Mouse (Mus musculus): ENCODE measurements around the gene Ccnt1.

The Ccnt1 gene

DNA sequence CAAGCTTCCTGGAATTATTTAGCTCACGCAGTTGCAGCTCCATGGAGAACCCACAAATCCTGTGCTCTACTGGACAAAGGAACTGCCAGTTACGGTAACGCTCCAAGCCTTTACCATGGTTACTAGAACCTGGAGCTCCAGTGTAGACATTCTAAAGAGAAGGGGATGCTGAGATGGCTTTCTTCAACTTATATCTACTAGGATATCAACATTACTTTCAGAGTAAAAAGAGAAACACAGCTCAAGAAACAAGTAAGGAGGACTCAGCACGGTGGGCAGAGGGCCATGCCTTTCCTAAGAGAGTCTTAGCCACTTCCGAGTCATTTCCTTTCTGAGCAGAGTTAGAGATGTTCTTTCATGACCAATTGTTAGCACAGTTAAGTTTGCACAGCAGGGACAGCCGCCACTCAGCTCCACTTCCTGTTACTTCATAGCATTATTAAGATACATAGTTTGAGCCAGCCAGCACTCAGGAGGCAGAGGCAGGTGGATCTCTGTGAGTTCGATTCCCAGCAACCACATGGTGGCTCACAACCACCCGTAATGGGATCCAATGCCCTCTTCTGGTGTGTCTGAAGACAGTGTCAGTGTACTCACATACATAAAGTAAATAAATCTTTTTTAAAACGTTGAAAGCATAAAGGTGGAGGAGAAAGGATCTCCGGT, at the start of gene Ccnt1, which contains the start of gene 4930415O20Rik:
Ccnt1 (minus strand) TSS at position 51 of the 666 bp plus-strand sequence.
4930415O20Rik (plus strand) TSS at position 132 of the 666 bp plus-strand sequence.
- in situ Hi-C loops (cut with MboI; ENCODE audit: low sequenced_read_pairs) = no loop called here

DNA sequence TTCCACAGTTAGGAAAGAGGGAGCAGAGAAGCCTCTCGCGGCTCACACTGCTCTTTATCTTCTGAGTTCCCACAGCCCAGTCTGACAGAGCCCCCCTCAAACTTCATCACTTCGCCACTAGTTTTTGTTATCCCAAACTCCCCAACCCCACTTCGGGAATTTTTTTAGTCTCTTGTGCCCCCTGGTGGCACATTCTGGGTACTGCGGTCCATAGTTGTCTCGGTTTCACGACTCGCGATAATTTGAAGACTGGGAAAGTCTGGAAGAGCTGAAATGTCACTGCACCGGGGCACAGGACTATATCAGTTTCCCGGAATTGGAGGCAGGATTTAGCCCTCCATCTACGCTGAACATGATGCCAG, 46.4 kb upstream of the Ccnt1 start:
- in situ Hi-C loops (cut with MboI; ENCODE audit: low sequenced_read_pairs) = loop anchor here (5.0 kb wide), 1 partner anchor 35 kb away; no protein-coding TSS in a partner anchor

DNA sequence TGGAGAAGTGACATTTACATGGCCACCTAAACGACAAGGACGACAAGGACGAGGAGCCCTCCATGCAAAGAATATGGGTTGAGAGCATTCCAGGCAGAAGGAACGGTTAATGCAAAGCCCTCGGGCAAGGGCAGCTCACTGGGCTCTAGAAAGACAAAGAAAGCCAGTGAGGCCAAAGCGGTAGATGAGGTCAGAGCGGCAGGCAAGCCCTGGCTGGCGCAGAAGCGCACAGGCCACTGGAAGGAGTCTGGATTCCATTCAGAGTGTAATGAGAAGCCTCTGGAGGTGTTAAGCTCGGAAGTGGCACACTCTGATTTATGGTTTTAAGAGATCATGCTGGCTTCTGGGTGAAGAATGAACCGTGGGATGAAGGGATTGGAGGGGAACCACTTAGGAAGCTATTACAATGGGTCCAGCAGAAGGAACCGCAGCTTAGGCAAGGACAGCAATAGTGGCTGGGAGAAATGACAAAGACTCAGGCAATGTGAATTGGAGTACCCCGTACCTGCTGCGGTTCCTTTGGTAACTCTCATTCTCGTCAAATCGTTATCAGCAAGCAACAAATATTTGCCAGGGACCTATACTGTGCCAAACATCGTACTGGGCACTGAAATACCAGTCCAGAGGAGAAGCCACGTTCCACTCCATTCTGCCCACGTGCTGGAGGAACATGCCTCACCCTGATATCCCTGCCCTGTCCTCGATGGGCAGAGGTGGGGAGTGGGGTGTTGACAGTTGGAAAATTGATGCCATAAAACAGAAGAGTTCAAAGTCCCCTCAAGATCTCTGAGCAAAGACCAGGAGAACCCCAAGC, 45.8 kb upstream of the Ccnt1 start:
- in situ Hi-C loops (cut with MboI; ENCODE audit: low sequenced_read_pairs) = loop anchor here (5.0 kb wide), 1 partner anchor 34 kb away; no protein-coding TSS in a partner anchor

DNA sequence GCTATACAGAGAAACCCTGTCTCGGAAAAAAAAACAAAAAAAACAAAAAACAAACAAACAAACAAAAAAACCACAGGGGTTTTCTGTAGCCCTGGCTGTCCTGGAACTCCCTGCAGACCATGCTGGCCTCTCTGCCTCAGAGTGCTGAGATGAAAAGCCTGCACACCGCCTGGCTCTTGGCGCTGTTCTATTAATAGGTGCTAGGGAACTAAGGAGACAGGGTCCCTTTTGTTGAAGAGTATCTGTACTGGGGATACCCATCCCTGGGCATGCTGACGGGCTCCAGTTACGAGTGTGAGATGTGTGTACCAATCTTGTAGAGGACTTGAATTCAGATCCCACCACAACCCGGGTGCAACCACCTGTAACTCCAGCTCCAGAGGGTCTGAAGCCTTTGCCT, 45.0 kb upstream of the Ccnt1 start:
- in situ Hi-C loops (cut with MboI; ENCODE audit: low sequenced_read_pairs) = loop anchor here (5.0 kb wide), 1 partner anchor 33 kb away; no protein-coding TSS in a partner anchor

DNA sequence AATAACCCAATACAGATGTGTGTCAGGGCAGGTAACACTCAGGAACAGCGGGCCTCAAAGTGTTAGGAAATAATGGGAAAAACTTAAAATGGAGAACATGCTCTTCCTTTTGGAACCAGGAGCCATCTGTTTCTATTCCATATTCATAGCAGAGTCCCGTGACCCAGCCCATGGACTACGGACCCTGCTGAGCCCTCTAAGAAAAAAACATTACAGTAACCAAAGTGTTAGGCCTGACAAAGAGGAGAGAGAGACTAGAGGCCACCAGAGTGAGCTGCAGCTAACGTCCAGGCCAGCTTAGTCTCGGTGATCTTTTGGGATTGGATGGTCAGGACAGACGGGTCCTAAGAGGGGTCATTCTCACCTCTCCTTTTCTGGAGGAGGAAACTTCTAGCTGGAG, 44.2 kb upstream of the Ccnt1 start:
- in situ Hi-C loops (cut with MboI; ENCODE audit: low sequenced_read_pairs) = loop anchor here (5.0 kb wide), 1 partner anchor 33 kb away; no protein-coding TSS in a partner anchor

DNA sequence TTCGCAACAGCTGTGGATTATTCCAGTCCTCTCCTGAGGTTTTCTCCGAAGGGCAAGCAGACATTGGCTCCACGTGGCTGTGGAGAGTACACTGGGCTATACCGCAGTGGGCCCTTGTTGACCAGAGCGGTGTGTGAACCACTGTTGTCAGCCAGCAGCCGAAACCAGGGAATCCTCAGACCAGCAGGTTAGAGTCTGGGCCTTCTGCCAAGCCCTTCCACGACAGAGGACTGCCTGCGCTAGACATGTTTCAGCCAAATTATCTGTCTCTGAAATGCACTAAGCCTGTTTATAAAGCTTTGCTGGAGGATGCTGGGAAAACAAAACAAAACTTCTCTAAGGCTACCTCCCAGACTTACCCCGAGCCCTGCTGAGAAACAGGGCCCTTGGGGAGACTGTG, 43.8 kb upstream of the Ccnt1 start:
- in situ Hi-C loops (cut with MboI; ENCODE audit: low sequenced_read_pairs) = no loop called here

DNA sequence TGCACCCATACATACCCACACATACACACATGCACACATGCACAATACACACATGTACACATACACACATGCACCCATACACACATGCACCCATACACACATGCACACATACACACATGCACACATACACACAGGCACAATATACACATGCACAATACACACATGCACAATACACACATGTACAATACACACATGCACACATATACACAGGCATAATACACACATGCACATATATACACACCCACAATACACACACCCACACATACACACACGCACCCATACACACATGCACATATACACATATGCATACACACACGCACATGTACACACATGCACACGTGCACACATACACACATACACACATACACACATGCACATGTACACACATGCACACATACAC, 41.5 kb upstream of the Ccnt1 start:
- in situ Hi-C loops (cut with MboI; ENCODE audit: low sequenced_read_pairs) = no loop called here

DNA sequence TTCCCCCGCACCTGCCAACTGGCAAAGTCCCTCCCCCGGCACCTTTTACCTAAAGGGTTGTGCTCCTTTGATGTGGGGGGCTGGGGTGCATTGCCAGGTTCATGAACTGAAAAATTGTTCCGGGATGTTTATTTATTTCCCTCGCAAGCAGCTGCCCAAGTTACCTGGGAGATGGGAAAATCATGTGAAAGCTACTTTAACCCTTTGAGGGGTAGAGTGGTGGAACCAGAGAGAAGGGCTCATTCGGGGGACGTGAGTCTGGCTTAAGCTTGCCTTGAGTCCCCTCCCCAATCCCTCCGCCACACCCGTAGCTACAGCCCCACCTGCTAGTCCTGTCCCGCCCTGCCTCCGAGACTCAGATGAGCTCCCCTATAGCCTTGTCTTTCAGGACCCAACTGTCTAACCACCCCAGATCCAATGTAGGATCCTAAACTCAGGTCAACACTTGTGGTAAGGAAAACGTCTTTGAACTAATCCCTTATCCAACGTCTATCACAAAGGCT, 39.5 kb upstream of the Ccnt1 start:
- in situ Hi-C loops (cut with MboI; ENCODE audit: low sequenced_read_pairs) = no loop called here

DNA sequence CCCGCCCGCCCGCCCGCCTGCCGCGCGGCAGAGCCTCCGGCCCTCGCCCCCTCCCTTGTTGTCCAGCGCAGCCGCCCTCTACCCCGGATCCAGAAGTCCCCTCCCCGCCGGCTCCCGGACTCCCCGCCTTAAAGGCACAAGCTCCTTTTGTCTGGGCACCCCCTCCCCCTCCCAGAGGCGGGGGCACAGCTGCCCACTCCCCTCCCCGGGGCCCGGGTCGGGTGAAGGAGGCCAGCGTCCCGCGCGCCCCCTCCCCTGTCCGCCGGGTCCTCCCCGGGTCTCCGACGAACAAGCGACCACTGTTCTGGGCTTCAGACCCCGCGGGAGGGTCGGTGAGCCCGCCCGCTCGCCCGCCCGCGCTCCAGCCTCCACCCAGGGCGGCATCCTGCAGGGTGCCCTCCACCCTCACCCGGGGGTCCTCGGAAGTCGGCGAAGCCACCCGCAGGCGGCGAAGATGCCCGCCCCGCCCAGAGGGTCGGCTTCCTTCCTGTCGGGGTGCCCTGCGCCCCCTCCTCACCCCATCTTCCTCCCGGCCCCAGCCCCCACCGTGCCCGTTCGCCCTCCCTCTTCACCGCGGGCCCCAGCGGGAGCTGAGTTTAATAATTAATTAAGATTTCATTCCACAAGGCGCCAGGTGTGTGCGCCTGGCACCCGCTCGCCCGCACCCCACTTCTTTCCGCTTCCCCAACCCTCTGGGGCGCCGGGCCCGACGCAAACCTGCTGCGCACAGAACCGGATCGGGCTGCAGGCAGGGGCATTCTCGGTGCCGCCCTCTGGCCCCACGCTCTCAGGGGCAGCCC, 38.8 kb upstream of the Ccnt1 start, which contains the start of gene Adcy6:
Adcy6 (minus strand) TSS at position 746 of the 800 bp plus-strand sequence.
- in situ Hi-C loops (cut with MboI; ENCODE audit: low sequenced_read_pairs) = no loop called here

DNA sequence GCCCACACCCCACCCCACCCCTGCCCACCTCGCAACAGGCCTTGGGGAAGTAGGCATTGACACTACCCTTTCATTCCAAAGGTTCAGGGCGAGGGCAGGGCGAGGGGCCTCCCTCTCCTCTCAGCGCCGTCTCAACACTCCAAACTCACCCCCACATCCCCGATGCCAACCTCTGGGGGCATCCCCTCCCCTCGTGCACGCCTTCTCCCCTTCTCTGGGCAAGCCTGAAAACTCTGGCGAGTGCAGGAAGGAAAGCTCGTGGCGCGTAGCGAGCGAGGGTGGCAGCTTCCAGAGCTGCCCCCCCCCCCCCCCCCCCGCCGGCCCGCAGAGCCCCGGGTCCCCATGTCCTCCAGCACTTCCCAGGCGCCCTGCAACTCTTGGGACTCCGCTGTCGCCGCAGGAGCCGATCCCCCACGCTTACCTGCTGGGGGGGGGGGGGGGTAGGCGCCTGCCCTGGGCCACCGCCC, 38.1 kb upstream of the Ccnt1 start:
- in situ Hi-C loops (cut with MboI; ENCODE audit: low sequenced_read_pairs) = no loop called here

DNA sequence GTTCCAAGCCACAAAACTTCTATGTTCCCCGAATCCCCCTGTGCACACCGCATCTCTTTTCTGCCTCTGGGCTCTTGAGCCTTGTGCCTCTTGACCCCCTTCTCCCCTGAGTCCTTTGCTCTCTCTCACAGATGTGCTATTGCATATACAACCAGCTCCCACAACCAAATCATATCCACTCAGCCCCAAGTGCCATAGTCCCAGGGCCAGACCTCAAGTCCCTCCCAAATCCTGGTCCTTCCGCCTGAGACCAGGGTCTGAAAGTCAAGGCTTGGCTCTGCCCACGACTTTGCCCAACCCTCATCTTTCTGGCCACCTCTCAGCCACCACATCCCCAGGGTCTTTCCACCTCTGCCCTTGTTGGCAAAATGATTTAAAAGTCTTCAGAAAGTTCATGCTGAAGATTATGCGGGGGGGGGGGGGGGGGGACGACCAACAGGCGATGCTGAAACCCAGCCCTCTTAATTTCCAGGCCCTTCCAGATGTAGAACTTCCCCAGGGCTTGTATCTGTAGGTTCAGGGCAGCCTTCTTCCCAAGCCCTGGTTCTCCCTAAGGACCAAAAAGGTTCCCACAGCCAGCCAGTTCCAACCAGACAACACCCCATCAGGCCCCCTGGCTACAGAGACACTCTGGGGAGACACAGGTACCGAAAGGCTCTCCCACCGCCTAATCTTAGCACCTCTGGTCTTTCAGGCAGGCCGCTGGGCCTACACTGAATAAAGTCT, 37.5 kb upstream of the Ccnt1 start:
- in situ Hi-C loops (cut with MboI; ENCODE audit: low sequenced_read_pairs) = no loop called here

DNA sequence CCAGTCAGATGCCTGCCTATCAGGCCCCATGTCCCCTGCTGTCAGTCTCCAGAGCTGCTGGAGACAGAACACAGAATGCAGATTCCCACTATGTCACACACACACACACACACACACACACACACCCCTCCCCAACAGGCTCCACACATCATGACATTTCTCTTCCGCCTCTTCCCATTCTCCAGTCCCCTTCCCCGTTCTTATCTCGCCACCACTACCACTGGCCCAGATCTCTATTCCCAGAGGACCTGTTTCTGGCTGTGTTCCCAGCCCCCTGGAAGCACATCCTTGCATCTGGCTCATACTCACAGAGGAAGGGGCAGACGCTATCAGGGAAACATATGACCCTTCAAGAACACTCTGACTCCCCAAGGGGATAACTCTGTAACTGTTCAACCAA, 36.8 kb upstream of the Ccnt1 start:
- in situ Hi-C loops (cut with MboI; ENCODE audit: low sequenced_read_pairs) = no loop called here

DNA sequence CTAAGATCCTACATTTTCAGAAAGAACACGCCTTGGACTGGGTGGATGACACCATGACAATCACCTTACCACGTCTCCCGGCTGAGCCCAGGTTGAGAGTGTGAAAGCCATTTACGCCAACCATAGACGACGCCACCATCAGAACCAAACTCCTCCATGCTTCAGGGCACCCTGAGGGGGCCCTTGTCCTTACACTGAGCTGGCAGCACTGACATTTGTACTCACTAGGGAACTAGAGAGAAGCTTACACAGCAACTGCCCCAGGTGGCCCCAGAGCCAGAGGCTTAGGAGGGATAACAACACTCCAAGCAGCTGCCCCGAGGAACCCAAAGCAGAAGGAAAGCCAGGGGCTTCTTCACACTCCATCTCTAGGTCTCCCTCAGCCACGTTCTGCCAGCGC, 36.0 kb upstream of the Ccnt1 start:
- in situ Hi-C loops (cut with MboI; ENCODE audit: low sequenced_read_pairs) = no loop called here

DNA sequence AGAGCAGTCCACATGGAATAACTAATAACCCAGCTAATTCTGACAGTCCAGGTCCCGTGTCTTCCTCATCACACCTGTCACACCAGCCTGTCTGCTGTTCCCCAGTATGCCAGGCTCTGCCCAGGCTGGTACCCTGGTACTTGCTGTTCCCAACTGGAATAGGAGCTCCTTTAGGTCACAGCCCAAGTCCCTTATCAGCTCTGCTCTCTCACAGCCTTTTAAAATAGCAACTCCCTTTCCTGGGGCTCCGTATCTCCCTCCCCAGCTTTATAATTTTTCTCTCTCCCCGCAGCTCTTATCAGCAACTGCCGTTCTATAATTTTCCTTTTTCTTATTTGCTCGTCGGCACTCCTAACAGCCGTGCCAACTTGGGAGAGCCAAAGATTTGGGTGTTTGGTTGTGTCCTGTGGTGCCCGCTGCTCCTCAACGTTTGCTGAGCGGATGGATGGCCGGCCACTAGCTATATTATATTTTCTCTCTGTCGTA, 35.4 kb upstream of the Ccnt1 start:
- in situ Hi-C loops (cut with MboI; ENCODE audit: low sequenced_read_pairs) = no loop called here

DNA sequence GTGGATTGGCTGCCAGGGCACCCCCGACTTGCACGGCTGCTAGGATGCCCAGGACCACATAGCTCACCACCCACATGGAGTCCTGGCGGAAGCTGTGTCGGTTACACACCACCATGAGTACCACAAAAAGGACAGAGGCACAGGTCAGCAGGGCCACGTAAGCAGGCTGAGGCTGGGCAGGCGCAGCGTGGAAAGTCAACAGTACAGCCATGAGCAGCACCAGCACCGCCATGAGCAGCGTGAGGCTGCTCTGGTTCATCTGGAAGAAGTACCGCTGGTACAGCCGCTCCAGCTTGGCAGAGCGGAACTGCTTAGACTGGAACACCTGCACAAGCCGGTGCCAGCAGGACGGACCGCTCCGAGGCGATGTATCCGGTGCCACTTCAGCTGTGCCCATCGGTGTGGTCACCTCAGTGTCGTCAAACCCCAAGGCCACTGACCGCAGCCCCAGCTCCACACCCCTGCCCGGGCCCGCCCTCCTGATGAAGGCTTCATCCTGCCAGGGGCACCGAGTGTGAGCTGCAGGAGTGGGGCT, 33.4 kb upstream of the Ccnt1 start:
- in situ Hi-C loops (cut with MboI; ENCODE audit: low sequenced_read_pairs) = no loop called here

DNA sequence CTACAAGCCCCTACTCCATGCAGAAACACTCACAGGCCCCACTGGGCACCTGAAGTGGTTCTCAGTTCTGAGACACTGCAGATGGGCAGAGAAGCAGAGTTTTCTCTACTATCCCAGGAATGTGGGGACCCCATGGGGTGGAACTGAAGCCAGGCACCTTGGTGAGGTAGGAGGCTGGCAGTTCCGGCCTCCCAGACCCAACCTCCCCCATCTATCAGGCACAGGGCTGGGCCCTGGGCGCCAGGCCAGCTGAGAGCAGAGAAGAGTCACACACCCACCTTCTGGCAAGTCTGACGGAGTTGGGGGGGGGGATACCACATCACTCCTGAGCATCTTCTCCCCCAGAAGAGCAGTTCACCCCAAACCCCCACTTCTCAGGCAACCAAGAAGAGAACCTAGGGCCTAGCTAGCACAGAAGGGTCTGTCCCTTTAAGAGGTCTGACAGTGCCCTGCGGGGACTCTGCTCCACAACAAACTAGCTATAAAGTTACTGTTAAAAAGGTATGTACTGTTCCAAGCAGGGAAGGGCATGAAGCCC, 32.3 kb upstream of the Ccnt1 start:
- in situ Hi-C loops (cut with MboI; ENCODE audit: low sequenced_read_pairs) = no loop called here

DNA sequence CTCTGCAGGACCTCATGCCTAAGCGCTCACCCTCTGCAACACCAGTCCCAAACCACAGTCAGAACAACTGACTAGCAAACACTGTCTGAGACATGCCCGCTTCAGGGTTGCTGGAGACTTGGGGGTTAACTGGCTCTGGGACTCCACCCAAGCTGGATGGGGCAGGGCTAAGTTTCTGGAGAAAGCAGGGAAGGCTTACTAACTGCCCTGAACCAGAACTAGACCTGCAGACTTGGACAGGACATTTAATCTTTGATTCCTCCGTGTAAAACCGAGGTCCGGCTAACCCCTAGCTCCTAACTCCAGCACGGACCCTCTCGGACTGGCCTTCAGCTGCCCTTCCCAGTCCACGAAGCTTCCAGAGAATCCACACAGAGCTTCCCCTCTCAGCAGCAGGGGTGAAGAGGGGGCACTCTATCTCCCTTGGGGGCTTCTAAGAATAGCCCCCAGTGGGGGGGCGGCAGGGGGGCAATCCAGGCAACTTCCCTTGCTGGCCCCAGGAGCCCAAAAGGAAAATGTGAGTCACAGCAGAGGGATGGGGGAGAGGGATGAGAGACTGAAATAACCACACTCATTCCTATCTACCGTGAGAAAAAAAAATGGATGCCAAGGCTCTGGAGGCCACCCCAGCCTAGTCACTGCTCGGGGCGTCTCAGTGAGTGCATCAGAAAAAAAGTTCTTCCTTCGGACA, 31.6 kb upstream of the Ccnt1 start:
- in situ Hi-C loops (cut with MboI; ENCODE audit: low sequenced_read_pairs) = no loop called here

DNA sequence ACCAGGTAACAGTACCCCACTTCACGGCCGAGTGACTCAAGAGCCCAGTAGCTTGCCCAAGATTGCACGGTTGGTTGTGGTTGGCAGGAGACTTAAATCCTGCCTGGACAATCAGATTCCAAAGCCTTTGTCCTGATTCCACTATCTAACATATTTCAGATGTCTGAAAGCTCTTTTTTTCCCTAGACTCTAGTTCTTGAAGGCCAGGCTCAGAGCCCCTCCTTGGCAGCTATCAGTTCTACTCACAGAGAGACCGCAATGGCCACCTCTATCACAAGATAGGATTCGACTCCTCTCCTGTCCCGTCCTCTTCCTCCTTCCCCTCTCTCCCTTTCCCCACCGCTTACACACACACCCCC, 31.1 kb upstream of the Ccnt1 start:
- in situ Hi-C loops (cut with MboI; ENCODE audit: low sequenced_read_pairs) = no loop called here
